In genomic region chrX:8263156-8263804, GRCm38 (mm10) we compare ENCODE assay signal across 25 mouse cellular contexts. TPM values are rescaled to one million over a fixed set of nuclear protein-coding genes. Genes with fewer than 3 reads are reported as not detected.
DNase-seq lines count a peak whose midpoint lies in the region; ATAC-seq and TF ChIP-seq lines count a peak whose summit lies in the region.
"Had no signal": no experiment of that assay in that cellular context is flagged by ENCODE, and none has a peak within 500 bp of the region (broad histone marks: within the 10 kb centered on the region; RNA-seq: fewer than 3 reads in every experiment).

No protein-coding gene starts in this region.

- no peaks in the 10 kb centered on the region for H3K36me3 ChIP-seq in liver, embryonic 12.5 days
- no peaks in the 10 kb centered on the region for H3K36me3 ChIP-seq in liver, embryonic 14.5 days (replicated peaks; ENCODE audit: control insufficient read depth, insufficient read depth, low read depth)
- no peaks in the 10 kb centered on the region for H3K36me3 ChIP-seq in stomach, postnatal 0 days (ENCODE audit: control insufficient read depth, insufficient read depth, low read length)
- H3K36me3 ChIP-seq: forebrain, embryonic 12.5 days; forebrain, embryonic 15.5 days; G1E; heart, embryonic 13.5 days had no signal

- H3K4me2 ChIP-seq in liver, embryonic 12.5 days: peak overlapping the region; percentile 25
- H3K4me2 ChIP-seq in liver, embryonic 14.5 days (ENCODE audit: low read depth): peak overlapping the region; percentile 32
- H3K4me2 ChIP-seq in stomach, postnatal 0 days (replicated peaks; ENCODE audit: low read depth): no peak overlapping the region
- H3K4me2 ChIP-seq: forebrain, embryonic 12.5 days; forebrain, embryonic 15.5 days; heart, embryonic 13.5 days; hindbrain, embryonic 14.5 days had no signal

- H3K4me3 ChIP-seq in liver, embryonic 12.5 days: no peak overlapping the region
- no peak overlapping the region for H3K4me3 ChIP-seq in liver, embryonic 14.5 days (ENCODE audit: insufficient read depth in 1 of 2, low read depth in 2 of 2, low read length in 2 of 2)
- no peak overlapping the region for H3K4me3 ChIP-seq in stomach, postnatal 0 days (ENCODE audit: low read depth, low read length)
- H3K4me3 ChIP-seq: forebrain, embryonic 12.5 days; forebrain, embryonic 15.5 days; heart, embryonic 13.5 days had no signal

- peak; percentile 63; the same call in 1 of the 2 replicates for ATAC-seq in liver, embryonic 12.5 days
- peak; percentile 63; the same call in 1 of the 2 replicates for ATAC-seq in erythroblast, adult 5-6 weeks (replicated peaks; ENCODE audit: low FRiP score, poor library complexity, severe bottlenecking)
- peak; percentile 62; the same call in 1 of the 2 replicates for ATAC-seq in liver, embryonic 14.5 days (ENCODE audit: insufficient read depth)
- ATAC-seq in megakaryocyte progenitor cell, adult 5-6 weeks (replicated peaks; ENCODE audit: poor library complexity): peak; percentile 61; the same call in 1 of the 2 replicates
- no peak for ATAC-seq in stomach, postnatal 0 days (ENCODE audit: low FRiP score, low TSS enrichment)
- ATAC-seq: forebrain, embryonic 15.5 days had no signal

- H3K4me1 ChIP-seq in liver, embryonic 12.5 days: peaks cover 27% of the 10 kb centered on the region
- peaks cover 13 to 23% of the 10 kb centered on the region in 2 experiments for H3K4me1 ChIP-seq in liver, embryonic 14.5 days (replicated peaks; ENCODE audit: control insufficient read depth in 2 of 2, insufficient read depth in 2 of 2, low read length in 1 of 2)
- no peaks in the 10 kb centered on the region for H3K4me1 ChIP-seq in stomach, postnatal 0 days (replicated peaks; ENCODE audit: control insufficient read depth, insufficient read depth)
- H3K4me1 ChIP-seq: forebrain, embryonic 12.5 days; forebrain, embryonic 15.5 days; heart, embryonic 13.5 days had no signal

- TF ChIP-seq EP300 in liver, embryonic 14.5 days (IDR thresholded peaks at IDR 0.05; ENCODE audit: low read depth): no peak
- no peak for TF ChIP-seq EP300 in stomach, postnatal 0 days (optimal IDR thresholded peaks at IDR 0.05)

- peak overlapping the region; percentile 31; the same call in 1 of the 2 replicates for H3K9ac ChIP-seq in liver, embryonic 12.5 days
- H3K9ac ChIP-seq in liver, embryonic 14.5 days (replicated peaks): no peak overlapping the region
- H3K9ac ChIP-seq in stomach, postnatal 0 days (ENCODE audit: low read length): no peak overlapping the region
- H3K9ac ChIP-seq: forebrain, embryonic 12.5 days; forebrain, embryonic 15.5 days; heart, embryonic 13.5 days; hindbrain, embryonic 14.5 days had no signal

- H3K27ac ChIP-seq in liver, embryonic 12.5 days: peak overlapping the region; percentile 60; the same call in 1 of the 2 replicates
- peak overlapping the region; percentile 4 for H3K27ac ChIP-seq in liver, embryonic 14.5 days
- H3K27ac ChIP-seq in stomach, postnatal 0 days (replicated peaks): no peak overlapping the region
- H3K27ac ChIP-seq: forebrain, embryonic 12.5 days; forebrain, embryonic 15.5 days; heart, embryonic 13.5 days; hindbrain, embryonic 14.5 days had no signal

- WGBS in liver, embryonic 12.5 days (ENCODE audit: insufficient replicate concordance): 27% methylated on average over 5 of the region's 5 CpGs
- WGBS in liver, embryonic 14.5 days (ENCODE audit: insufficient replicate concordance): 17% methylated on average over 5 of the region's 5 CpGs
- WGBS in stomach, postnatal 0 days: 77% methylated on average over 5 of the region's 5 CpGs

- DNase-seq in liver: no peak
- no peak for DNase-seq in liver, embryonic 14.5 days (ENCODE audit: low read depth in 3 of 3, low spot score in 3 of 3)
- DNase-seq in stomach, postnatal 0 days (ENCODE audit: low spot score): no peak
- DNase-seq in c-Kit-positive CD71-positive TER-119-positive erythroid progenitor cells, embryonic 14.5 days (ENCODE audit: low spot score): no peak
- no peak for DNase-seq in left cerebral cortex, postnatal 4 days
- DNase-seq: adrenal gland, adult 8-10 months; adrenal gland, postnatal 25 days; B cell, adult 2 months; cerebellum, adult 18-20 months; cerebellum, adult 9-10 months; cerebellum, postnatal 14 days; gastrocnemius, postnatal 25 days; heart, adult 18-20 months; heart, postnatal 14 days; heart, postnatal 4 days had no signal

- intact Hi-C loops in left cerebral cortex, postnatal 4 days (cut with DNase I): no loop called here

- no peaks in the 10 kb centered on the region for H3K9me3 ChIP-seq in liver, embryonic 12.5 days (replicated peaks)
- H3K9me3 ChIP-seq in liver, embryonic 14.5 days (ENCODE audit: control insufficient read depth, low read length): no peaks in the 10 kb centered on the region
- H3K9me3 ChIP-seq in stomach, postnatal 0 days (ENCODE audit: control insufficient read depth, low read length): no peaks in the 10 kb centered on the region
- H3K9me3 ChIP-seq: forebrain, embryonic 12.5 days; forebrain, embryonic 15.5 days; G1E; heart, embryonic 13.5 days had no signal

- TF ChIP-seq CTCF in liver, embryonic 14.5 days (IDR thresholded peaks at IDR 0.05; ENCODE audit: low read depth): no peak
- TF ChIP-seq CTCF in stomach, postnatal 0 days (IDR thresholded peaks at IDR 0.05; ENCODE audit: low read depth): no peak

- H3K27me3 ChIP-seq in liver, embryonic 12.5 days (replicated peaks): no peaks in the 10 kb centered on the region
- H3K27me3 ChIP-seq in liver, embryonic 14.5 days (ENCODE audit: control insufficient read depth, insufficient read depth, low read length): no peaks in the 10 kb centered on the region
- no peaks in the 10 kb centered on the region for H3K27me3 ChIP-seq in stomach, postnatal 0 days (ENCODE audit: control insufficient read depth, insufficient read depth, low read length)
- H3K27me3 ChIP-seq: CH12.LX; forebrain, embryonic 12.5 days; forebrain, embryonic 15.5 days; heart, embryonic 13.5 days had no signal

RNA-seq across cellular contexts. Expression of gene Slc38a5, which starts 7.7 kb away (rescaled TPM):
- polyA plus RNA-seq in liver, embryonic 12.5 days (2016; fragmentation: Nextera tagmentation; extraction: Ambion mirVana): 75.0 and 77.7 TPM in 2 replicates
- 72.6 and 83.8 TPM in 2 replicates for total RNA-seq in erythroblast, adult 5-6 weeks (2015; ENCODE audit: low replicate concordance)
- 74.3 and 75.3 TPM in 2 replicates for total RNA-seq in erythroblast, adult 5-6 weeks (2017; ENCODE audit: low replicate concordance)
- polyA plus RNA-seq in liver, embryonic 14.5 days (2012; rRNA removed): 45.7 and 54.8 TPM in 2 replicates
- 73.4 and 84.8 TPM in 2 replicates for polyA plus RNA-seq in liver, embryonic 14.5 days (2014; fragmentation: Nextera tagmentation; extraction: Ambion mirVana)
- 6.6 and 12.0 TPM in 2 replicates for total RNA-seq in megakaryocyte progenitor cell, adult 5-6 weeks (2015)
- 3.2 and 8.6 TPM in 2 replicates for total RNA-seq in megakaryocyte progenitor cell, adult 5-6 weeks (2017)
- 5.2 and 6.4 TPM in 2 replicates for polyA plus RNA-seq in stomach, postnatal 0 days (2015; fragmentation: Nextera tagmentation; extraction: Ambion mirVana)
- 10 to 100 TPM; 31.4 to 34.9 TPM for total RNA-seq in left cerebral cortex, postnatal 4 days (2021)
- total RNA-seq: adrenal gland, adult 8-10 months; adrenal gland, postnatal 25 days; CH12.LX; gastrocnemius, adult 8-10 months; gastrocnemius, postnatal 25 days had no signal

RNA-seq across cellular contexts. Expression of gene Ftsj1, which starts 11.1 kb away (rescaled TPM):
- polyA plus RNA-seq in liver, embryonic 12.5 days (2016; fragmentation: Nextera tagmentation; extraction: Ambion mirVana): 42.2 and 42.6 TPM in 2 replicates
- 3.3 and 7.1 TPM in 2 replicates for total RNA-seq in erythroblast, adult 5-6 weeks (2015; ENCODE audit: low replicate concordance)
- 12.3 and 14.4 TPM in 2 replicates for total RNA-seq in erythroblast, adult 5-6 weeks (2017; ENCODE audit: low replicate concordance)
- polyA plus RNA-seq in liver, embryonic 14.5 days (2012; rRNA removed): 23.9 and 27.1 TPM in 2 replicates
- 35.2 and 37.5 TPM in 2 replicates for polyA plus RNA-seq in liver, embryonic 14.5 days (2014; fragmentation: Nextera tagmentation; extraction: Ambion mirVana)
- 28.1 and 36.6 TPM in 2 replicates for total RNA-seq in megakaryocyte progenitor cell, adult 5-6 weeks (2015)
- 23.7 and 25.1 TPM in 2 replicates for total RNA-seq in megakaryocyte progenitor cell, adult 5-6 weeks (2017)
- polyA plus RNA-seq in stomach, postnatal 0 days (2015; fragmentation: Nextera tagmentation; extraction: Ambion mirVana): 19.9 and 20.3 TPM in 2 replicates
- 10 to 100 TPM; 25.9 to 28.9 TPM for total RNA-seq in left cerebral cortex, postnatal 4 days (2021)

RNA-seq across cellular contexts. Expression of gene Porcn, which starts 57.0 kb away (rescaled TPM):
- polyA plus RNA-seq in liver, embryonic 12.5 days (2016; fragmentation: Nextera tagmentation; extraction: Ambion mirVana): 1.2 and 1.4 TPM in 2 replicates
- 0.42 TPM in 1 of 2 replicates, not detected in the other for total RNA-seq in erythroblast, adult 5-6 weeks (2015; ENCODE audit: low replicate concordance)
- total RNA-seq in erythroblast, adult 5-6 weeks (2017; ENCODE audit: low replicate concordance): not detected in 2 replicates
- polyA plus RNA-seq in liver, embryonic 14.5 days (2012; rRNA removed): 1.2 and 1.3 TPM in 2 replicates
- 0.53 and 0.86 TPM in 2 replicates for polyA plus RNA-seq in liver, embryonic 14.5 days (2014; fragmentation: Nextera tagmentation; extraction: Ambion mirVana)
- 0.32 and 0.49 TPM in 2 replicates for total RNA-seq in megakaryocyte progenitor cell, adult 5-6 weeks (2015)
- total RNA-seq in megakaryocyte progenitor cell, adult 5-6 weeks (2017): not detected in 2 replicates
- polyA plus RNA-seq in stomach, postnatal 0 days (2015; fragmentation: Nextera tagmentation; extraction: Ambion mirVana): 12.5 and 14.3 TPM in 2 replicates
- total RNA-seq in left cerebral cortex, postnatal 4 days (2021): 10 to 100 TPM; 43.4 to 49.5 TPM

Comparison
In these comparisons a context has a peak if more than half of its experiments do, and no peak if none do; other contexts are left out.
1. RNA of gene Porcn, which starts 57.0 kb away (total RNA-seq): 43.4 to 49.5 TPM in left cerebral cortex, postnatal 4 days; 0.32 to 0.49 TPM in megakaryocyte progenitor cell, adult 5-6 weeks and 0.42 TPM in erythroblast, adult 5-6 weeks; every median in the first group is over 10 times any median in the second.